Mouse (Mus musculus): Measurements from ENCODE around the gene Vsig1.

DNA sequence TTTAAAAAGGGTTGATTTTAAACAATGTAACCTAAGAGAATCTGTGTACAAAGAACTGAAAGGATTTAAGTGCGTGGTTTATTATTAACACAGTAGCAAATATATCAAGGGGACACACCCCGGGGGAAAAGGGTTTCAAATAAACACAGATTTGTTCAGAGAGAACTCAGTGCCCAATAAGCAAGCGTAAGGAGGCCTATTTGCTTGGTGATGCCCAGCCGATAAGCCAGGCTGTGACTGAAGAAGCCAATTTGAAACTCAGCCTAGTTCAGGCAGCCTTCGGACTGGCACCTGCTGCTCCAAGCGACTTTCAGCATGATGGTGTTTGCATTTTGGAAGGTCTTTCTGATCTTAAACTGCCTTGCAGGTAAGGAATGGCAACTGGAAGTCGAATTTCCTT lies at the start of gene Vsig1:
- TF ChIP-seq MYOG (IDR thresholded peaks at IDR 0.05; ENCODE audit: control insufficient read depth in 1 of 3, insufficient read depth in 1 of 3, insufficient read length in 2 of 3, low read depth in 2 of 3), result no peak
- no peak for TF ChIP-seq USF1 (IDR thresholded peaks at IDR 0.05; ENCODE audit: low read depth)
- TF ChIP-seq POLR2A (IDR thresholded peaks at IDR 0.05; ENCODE audit: insufficient read length, low read depth), result no peak
- no peak for TF ChIP-seq SRF (IDR thresholded peaks at IDR 0.05; ENCODE audit: control insufficient read depth, insufficient read length, low read depth)
- TF ChIP-seq CEBPB (IDR thresholded peaks at IDR 0.05; ENCODE audit: insufficient read depth, poor library complexity, severe bottlenecking), result no peak
- TF ChIP-seq E2F4 (IDR thresholded peaks at IDR 0.05; ENCODE audit: insufficient read depth), result no peak
- TF ChIP-seq POLR2AphosphoS2 (IDR thresholded peaks at IDR 0.05; ENCODE audit: insufficient read length, low read depth), result no peak
- no peak for TF ChIP-seq REST (IDR thresholded peaks at IDR 0.05; ENCODE audit: insufficient read depth, insufficient read length)
- no peak for TF ChIP-seq MAX (IDR thresholded peaks at IDR 0.05; ENCODE audit: low read depth)
- no peak for TF ChIP-seq TCF12 (IDR thresholded peaks at IDR 0.05; ENCODE audit: insufficient read depth, poor library complexity, severe bottlenecking)
- no peak for TF ChIP-seq MYOD1 (IDR thresholded peaks at IDR 0.05; ENCODE audit: control insufficient read depth in 1 of 3, insufficient read length in 2 of 3, low read depth in 2 of 3)
- no peak for TF ChIP-seq TCF3 (IDR thresholded peaks at IDR 0.05; ENCODE audit: insufficient read length, low read depth)
